Mouse (Mus musculus): ENCODE measurements at regions not wholly inside any gene's neighbourhood (a gene's known extent, or its start where the extent isn't known, plus 50 kb on each side); places are given as distances from the start of the nearest gene placed in this dataset.
"Not testable (repeated sequence)": the region's sequence is repeated elsewhere in the genome, so short reads cannot be mapped to it uniquely, and the experiment has no call there.

DNA sequence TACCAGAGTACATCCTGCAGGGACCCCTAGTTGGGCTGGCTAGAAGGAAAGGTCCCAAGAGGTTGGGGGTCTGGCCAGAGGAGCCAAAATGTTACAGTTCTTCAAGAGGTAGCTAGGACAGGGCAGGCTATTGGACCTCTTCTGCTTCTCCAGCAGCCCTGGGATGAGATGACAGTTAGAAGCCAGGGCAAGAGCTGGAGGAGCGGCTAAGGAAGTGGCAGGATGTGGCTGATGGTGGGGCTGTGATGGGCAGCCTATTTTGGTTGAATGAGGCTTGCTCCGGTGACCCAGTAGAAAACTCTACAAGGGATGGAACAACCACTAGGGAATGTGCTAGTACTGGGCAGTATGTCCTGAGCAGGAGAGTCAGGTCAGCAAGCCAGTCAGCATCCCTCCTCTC is 82.8 kb downstream of the Ddx11 start:
- intact Hi-C loops (cut with DNase I), result no loop called here
- no peak for DNase-seq (ENCODE audit: low spot score in 2 of 2)

DNA sequence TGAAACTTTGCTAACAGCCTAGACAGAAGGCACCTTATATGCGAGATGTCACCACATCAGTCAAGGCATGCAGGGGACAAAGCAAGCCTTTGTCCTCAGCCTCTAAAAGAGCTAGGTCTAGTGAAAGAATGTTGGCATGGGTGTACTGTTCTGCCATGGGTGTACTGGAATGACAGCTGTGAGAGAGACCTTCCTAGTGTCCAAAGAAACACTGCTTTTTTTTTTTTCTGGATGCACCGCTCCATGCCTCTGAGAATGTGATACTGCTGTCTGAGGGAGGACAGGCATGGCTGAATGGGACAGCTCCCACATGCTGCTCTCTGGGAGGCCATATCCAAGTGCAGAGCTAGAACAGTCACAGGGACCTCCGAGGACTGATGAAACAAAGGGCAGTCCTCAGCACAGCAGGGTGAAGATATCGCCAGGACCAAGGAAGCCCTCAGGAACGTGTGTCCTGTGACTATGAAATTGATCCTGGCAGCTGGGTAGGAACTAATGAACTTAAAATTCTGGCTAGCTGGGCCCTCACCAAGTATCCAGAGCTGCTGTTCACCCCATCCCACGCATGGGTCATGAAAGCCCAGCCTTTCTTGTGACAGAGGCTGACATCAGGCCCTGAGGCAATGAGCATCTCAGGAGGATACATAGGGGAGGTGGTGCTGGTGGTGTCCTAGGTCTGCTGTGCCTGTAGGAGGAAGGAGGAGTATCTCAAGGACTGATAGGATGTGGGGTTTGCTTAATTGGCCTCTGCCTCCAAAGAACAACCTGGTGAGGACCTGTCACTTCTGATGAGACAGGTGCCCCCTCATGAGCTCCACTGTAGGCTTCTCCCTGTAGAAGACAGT is 84.6 kb downstream of the Ddx11 start:
- intact Hi-C loops (cut with DNase I), result not testable (repeated sequence)

DNA sequence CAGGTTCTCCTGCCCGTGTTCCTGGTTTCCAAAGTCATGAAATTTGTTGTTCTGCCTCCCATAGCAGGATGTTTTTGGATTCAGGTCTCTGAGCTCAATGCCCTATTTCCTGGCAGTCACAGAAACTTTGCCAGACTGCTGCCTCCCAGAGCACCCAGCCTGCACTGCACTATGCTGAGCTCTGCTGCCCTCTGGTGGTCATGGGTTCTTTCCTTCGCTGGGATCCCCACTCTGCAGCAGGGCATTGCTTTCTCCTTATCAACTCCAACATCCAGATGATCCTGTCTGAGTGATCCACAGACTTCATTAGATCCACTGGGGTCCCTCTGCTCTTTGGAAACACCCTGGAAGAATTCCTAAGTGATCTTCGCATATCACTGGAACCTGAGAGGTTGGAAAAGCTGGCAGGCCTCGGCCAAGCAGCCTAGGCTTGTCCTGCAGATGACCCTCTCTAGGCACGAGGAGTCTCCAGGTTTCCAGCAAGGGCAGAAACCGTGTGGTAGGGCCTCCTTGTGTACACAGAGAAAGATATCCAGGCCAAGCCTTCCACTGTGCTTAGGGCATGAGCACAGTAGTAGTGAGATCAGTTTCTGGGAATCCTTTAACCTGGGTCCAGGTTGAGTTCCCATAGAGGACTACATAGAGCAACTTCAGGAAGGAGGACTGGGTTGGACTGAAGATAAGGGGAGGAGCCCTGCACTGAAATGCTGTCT is 85.6 kb downstream of the Ddx11 start:
- intact Hi-C loops (cut with DNase I); DNase-seq (ENCODE audit: low spot score in 2 of 2): not testable (repeated sequence)

More for the DNA sequence above, 84.6 kb downstream of the Ddx11 start:
- DNase-seq (ENCODE audit: low spot score in 2 of 2), result not testable (repeated sequence)

DNA sequence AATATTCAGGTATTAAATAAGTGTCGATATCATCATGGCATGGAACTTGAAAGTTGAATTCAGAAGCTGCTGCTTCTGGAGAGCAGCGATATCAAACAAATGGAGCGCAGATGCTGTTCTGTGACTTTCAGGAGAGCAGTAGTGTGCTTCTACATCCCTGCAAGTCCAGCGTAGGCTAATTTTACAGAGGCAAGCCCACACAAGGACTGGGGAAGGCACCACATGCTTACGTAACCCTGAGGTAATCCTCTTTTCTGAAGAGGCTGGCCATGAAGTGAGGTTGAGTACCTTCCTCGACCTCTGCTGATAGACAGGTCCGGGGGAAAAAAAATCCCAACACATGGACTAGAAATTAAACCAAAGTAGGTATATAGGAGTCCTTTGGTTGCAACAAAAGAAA is 88.2 kb downstream of the Ddx11 start:
- peak in 1 of 2 experiments; percentile 32 for DNase-seq (ENCODE audit: low spot score in 2 of 2)
- intact Hi-C loops (cut with DNase I), result loop anchor here (2.0 kb wide), 1 partner anchor 61 kb away; no protein-coding TSS in a partner anchor

DNA sequence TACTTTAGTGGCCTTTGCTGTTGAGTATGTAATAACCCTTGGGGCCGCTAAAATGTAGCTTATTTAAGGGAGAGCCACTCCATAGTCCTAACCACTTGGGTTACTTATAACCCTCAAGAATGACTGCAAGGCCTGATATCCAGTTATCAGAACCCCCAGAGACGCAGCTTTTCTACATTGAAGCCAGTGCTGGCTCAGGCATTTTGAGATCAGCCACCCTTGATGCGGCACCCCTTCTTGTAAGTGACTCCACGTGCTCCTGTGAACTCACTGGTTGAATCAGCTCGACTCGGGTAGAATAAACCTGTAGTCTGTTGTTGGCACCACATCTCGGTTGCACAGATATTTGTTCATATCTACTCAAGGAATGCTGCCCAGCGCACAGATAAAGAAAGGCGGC is 89.3 kb downstream of the Ddx11 start:
- DNase-seq (ENCODE audit: low spot score in 2 of 2), result no peak
- intact Hi-C loops (cut with DNase I), result no loop called here

DNA sequence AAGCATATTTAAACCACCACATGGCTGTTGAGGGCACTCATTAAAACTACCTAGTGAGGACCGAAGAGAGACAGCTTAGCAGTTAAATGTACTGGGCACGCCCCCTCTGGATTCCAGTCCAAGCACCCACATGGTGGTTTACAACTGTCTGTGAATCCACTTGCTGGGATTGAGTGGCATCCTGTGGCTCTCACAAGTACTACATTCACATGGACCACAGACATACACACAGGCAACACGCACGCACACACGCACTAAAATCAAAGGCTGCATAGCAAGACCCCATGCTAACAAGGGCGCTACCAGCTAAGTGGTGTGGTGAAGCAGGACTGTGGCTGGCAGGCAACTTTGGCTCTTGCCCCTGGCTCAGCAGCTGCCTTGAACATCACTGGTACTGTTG is 95.0 kb downstream of the Ddx11 start:
- intact Hi-C loops (cut with DNase I), result no loop called here

DNA sequence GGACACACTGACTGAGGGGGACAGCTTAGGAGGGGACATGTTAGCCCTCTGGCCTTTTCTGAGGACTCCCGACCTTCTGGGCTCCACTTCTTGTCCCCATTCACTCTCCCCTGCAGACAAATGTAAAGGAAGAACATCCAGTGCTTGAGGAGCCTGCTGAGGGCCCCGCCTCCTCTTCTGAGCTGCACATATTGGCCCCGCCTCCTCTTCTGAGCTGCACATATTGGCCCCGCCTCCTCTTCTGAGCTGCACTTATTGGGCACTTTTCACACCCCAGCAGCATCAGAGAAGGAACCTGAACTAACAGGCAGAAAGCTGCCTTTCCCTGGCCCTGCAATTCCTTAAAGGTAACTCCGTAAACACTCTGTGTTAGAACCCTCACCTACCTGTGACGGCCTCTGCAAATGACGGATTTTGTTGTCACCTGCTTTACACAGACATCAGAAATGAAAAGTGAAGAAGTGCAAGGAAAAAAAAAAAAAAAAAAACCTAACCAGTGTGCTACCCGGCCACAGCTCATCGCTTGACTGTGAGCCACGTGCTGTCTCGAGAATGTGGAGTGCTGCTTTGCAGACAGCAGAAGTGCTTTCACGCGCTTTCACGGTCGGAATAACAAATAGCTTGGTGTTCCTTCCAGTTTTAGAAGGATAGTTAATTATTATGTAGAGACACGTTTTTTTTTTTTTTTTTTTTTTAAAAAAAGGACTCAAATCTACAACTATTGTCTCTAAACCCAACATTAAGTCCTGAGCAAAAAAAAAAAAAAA is 96.5 kb downstream of the Ddx11 start:
- intact Hi-C loops (cut with DNase I), result no loop called here
- no peak for DNase-seq (ENCODE audit: low spot score in 2 of 2)

More for the DNA sequence above, 95.0 kb downstream of the Ddx11 start:
- DNase-seq (ENCODE audit: low spot score in 2 of 2), result no peak

DNA sequence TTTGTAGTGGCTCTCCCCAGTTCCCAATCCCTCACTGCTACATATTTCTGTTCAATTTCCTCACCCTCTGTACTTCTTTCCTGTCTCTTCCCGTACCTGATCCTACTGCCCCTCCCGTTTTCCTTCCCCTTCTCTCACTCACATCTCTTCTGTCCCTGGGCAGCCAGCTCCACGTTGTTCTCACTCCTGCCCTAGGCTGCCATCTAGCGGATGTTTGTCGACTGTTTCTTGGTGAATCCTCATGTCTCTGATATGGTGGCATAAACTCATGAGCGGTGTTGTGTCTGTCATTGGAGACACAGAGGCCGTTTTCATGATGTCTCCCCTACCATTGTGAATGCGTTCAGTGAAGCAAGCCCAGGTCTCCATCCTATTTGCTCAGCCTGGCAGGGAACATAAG is 97.9 kb downstream of the Ddx11 start:
- DNase-seq (ENCODE audit: low spot score in 2 of 2), result peak; percentile 65 to 72
- intact Hi-C loops (cut with DNase I), result no loop called here

DNA sequence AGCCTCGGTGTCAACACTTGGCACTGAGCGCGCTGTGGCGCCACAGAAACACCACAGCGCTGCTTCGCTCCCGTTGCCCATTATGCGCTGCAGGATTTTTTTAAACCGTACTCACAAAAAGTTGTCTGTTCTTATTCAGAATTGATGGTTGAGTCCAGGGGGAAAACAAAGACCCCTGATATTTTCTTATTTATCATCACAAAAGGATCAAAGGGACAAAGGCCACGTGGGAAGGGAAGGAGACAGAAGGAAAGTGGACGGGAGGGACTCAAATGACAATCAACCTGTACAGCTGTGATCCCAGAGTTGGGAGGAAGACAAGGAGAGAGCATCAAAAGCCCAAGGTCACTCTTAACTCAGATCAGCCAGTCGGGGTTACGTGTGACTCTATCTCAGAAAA is 100.4 kb downstream of the Ddx11 start:
- intact Hi-C loops (cut with DNase I), result no loop called here
- DNase-seq (ENCODE audit: low spot score in 2 of 2), result no peak

DNA sequence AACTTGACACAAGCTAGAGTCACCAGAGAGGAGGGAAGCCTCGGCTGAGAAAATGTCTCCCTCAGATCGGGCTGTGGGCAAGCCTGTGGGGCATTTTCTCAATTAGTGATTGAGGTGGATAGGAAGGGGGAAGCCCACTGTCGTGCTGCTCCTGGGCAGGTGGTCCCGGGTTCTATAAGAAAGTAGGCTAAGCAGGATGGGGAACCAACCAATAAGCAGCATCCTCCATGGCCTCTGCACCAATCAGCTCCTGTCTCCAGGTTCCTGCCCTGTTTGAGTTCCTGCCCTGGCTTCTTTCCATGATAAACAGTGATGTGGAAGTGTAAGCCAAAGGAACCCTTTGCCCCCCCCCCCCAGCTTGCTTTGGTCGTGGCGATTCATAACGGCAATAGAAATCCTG is 100.9 kb downstream of the Ddx11 start:
- intact Hi-C loops (cut with DNase I), result no loop called here
- DNase-seq (ENCODE audit: low spot score in 2 of 2), result no peak

DNA sequence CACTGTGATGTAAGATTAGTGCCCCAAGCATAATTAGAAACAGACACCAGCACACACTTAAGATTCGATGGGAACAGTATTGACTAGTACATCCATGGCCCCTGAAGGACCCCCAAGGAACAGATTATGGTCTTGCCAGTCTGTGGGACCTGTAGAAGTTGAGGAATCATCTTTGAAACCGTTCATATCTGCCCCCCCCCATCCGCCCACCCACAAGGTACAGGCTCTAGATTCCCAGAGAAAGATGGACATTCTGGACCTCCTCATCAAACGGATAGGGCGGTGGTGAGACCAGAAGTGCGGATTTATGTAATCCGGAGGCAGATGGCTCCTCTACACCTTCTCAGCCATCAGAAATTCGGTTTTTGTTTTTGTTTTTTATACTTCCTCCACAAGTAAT is 109.1 kb downstream of the Ddx11 start:
- intact Hi-C loops (cut with DNase I), result loop anchor here (5.0 to 10.0 kb wide), 2 partner anchors 35 to 122 kb away; no protein-coding TSS in a partner anchor
- DNase-seq (ENCODE audit: low spot score in 2 of 2), result no peak

DNA sequence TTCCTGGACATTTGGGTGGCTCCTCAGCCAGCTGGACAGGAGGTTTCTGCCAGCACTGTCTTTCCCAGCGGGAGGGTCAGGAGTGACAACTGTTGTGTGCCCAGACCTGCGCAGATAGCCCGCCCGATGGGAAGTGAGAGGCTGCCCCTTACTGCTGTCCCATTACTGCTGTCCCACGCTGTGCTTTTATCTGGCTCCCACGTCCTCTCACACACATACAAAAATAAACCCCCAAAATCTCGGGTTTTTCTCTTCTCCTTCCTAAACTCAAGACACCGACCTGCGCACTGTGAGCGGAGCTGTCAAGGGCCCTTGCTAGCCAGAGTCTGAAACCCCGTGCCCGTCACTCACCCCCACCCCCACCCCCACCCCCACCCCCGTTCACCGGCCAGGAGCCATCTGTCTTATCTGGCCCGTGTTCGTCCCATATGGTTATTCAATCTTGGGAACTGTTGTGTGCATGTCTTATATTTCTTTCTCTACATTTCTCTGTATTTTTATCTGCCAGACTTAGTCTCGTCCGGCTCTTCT is 109.6 kb downstream of the Ddx11 start:
- DNase-seq (ENCODE audit: low spot score in 2 of 2), result peak; percentile 54 to 66
- intact Hi-C loops (cut with DNase I), result loop anchor here (5.0 to 10.0 kb wide), 2 partner anchors 34 to 122 kb away; no protein-coding TSS in a partner anchor

DNA sequence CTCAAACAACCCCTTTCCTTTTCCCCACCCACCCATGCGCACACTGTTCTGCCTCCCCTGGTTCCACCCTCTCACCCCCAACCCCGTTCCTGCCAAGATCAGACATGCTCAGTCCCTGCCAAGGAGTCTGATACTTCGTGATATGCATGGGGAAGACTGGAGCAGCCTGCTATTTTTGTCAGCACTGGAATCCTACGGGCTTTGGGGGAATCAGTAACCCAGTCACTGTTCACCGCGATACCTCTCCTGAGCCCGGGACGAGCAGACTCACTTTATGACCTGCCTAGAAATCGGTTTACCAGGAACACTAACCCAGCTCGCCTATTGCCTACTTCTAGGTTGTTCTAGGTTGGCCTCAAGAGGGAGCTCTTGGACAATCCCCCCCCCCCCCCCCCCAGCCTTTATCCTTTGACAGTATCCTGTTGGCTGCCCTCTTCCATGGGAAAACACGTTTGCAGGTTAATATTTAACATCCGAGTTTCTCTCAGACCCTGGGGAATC is 110.2 kb downstream of the Ddx11 start:
- intact Hi-C loops (cut with DNase I), result loop anchor here (5.0 to 10.0 kb wide), 2 partner anchors 34 to 121 kb away; no protein-coding TSS in a partner anchor
- DNase-seq (ENCODE audit: low spot score in 2 of 2), result peak; percentile 53 to 62

DNA sequence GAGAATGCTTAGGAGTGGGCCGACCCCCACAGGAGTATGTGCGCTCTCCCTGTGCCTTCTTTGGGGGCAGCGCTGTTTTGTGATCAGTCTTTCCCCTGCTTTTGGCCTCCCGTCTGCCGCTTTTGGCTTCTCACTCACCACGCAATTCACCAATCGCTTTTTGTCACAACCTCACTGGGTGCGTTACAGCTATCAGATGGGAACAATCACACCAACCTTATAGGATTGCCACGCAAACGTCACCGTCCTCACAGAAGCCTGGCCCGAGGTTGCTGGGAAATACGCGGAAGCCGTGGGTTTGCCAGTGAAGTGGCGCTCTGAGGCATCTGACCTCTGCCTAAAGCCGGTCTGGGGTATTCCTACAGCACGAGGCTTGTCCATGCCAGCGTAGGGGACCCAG is 111.1 kb downstream of the Ddx11 start:
- intact Hi-C loops (cut with DNase I), result loop anchor here (2.0 to 10.0 kb wide), 4 partner anchors 33 to 250 kb away; no protein-coding TSS in a partner anchor
- no peak for DNase-seq (ENCODE audit: low spot score in 2 of 2)

DNA sequence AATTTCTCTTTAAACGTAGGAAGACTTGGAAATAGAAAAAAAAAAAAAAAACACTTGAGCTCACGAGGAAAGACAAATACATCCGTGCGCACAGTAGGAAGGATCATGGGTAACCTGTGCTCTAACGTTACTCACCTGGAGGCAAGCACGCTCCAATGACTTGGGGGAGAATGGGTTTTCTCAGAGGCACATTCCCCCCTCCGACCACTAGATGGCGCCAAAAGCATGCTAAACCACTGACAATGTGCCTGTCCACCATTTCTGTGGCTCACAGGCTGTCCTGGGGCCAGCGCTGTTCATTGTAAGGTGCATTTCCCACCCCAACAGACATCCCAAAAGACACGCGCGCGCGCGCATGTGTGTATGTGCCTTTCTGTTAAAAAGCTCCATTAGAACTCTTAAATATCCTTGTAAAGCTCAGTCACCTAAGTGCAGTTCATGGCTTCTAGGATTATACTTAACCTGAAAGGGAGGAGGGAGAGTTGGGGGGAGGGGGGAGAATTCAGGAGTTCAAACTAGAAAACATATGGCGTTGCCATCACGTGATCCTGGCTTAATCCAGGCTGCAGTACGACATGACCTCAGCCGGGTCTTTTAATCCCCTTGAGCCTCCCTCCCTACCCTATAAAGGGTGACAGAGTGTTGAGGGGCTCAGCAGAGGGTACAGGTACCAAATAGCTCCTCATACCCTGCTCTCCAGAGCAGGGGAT is 111.9 kb downstream of the Ddx11 start:
- intact Hi-C loops (cut with DNase I), result loop anchor here (1.0 to 10.0 kb wide), 4 partner anchors 120 to 250 kb away; no protein-coding TSS in a partner anchor
- DNase-seq (ENCODE audit: low spot score in 2 of 2), result peak; percentile 78 to 87

DNA sequence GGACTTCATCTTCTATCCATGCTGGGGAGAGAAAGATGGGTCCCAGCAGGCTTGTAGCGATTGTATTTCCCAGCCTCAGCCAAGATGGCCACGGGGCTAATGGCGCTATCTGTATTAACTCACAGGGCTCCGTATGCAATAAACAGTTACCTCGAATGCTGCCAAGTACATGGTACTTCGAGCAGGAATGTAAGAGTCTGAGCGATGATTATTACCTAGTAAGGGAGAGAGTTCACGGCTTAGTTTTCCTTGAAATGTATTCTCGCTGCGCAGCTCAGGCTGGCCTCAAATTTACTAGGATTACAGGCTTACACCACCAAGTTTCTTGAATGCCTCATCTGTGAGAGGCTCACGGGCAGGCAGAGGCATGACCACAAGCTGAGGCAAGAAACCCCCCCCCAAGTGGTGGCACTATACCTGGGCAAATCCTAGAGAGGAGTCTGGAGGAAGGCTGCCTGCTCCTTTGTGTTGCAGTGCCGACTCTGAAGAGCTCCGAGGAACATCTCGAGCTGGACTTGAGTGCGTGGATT is 112.6 kb downstream of the Ddx11 start:
- DNase-seq (ENCODE audit: low spot score in 2 of 2), result no peak
- intact Hi-C loops (cut with DNase I), result loop anchor here (1.0 to 10.0 kb wide), 4 partner anchors 119 to 249 kb away; no protein-coding TSS in a partner anchor

DNA sequence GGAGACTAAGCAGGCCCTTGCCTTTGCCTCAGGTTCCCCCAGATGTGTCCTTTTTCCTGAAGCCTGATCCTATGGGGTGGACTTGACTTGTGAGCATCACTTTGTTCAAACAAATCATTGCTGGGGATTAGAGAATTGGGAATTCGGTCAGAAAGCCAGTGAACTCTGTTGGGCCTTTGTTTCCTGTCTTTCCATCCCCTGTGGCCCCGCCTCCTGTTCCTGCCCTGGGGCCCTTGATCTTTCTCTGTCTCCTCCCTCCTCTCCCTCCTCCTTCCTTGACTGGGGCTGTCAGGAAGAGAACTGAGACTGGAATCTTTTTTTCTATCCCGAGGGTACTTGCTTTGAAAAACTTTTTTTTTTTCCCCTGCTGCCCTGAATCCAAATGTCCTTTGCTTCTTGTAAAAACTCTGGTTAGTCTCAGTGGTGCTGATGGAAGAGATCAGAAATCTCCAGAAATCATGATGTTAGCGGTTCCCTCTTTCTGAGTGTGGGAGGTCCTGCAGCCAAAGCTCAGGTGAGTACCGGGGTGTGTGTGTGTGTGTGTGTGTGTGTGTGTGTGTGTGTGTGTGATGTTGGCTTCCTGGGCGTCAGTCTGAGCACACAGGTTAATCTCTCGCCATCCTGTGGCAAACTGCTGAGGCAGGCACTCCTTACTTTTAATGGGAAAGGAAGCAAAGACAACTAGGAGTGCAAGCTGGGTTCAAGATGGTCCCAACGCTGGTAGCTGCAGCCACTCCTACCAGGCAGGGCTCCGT is 118.7 kb downstream of the Ddx11 start:
- intact Hi-C loops (cut with DNase I), result no loop called here
- no peak for DNase-seq (ENCODE audit: low spot score in 2 of 2)

DNA sequence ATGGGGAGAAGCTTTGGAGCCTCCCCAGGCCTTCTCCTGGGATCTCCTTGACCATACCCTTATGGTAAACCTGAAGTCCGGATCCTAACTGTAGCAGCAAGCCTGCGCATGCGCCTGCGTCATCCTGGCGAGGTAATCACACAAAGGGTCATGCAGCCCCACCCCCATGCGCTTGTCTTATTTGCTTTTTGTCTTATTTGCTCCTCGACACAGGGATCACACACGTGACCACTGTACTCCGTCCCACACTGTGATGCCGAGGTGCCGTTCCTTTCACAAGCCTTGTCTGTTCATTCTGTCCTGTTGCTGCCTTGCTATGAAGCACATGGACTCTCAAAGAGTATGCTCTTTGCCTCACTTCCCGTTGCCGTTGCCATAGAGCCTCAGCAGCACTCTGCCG is 120.9 kb downstream of the Ddx11 start:
- DNase-seq (ENCODE audit: low spot score in 2 of 2), result no peak
- intact Hi-C loops (cut with DNase I), result no loop called here
